Mouse (Mus musculus) limb, embryonic 14.5 days (tissue): ENCODE data around the gene Tnfrsf1a. TPM values are rescaled to one million over a fixed set of nuclear protein-coding genes. Genes with fewer than 3 reads are reported as not detected.

Experiments used
- ATAC-seq: fragments of 200-750 bp; cut with Nextera tagmentation; 2 replicates; pipeline ENCODE4 v1.8.0; 2017; ENCODE audit warnings: low read depth, moderate number of reproducible peaks, moderate TSS enrichment; ENCODE audit not compliant: low FRiP score
- DNase-seq: peaks from one replicate; pipeline ENCODE4 v3.0.0-alpha.2; 2015; ENCODE audit warnings: low spot score
- H3K27ac ChIP-seq: fragments of 300-500 bp; sonication (generic); replicated peaks from 2 replicates; pipeline ENCODE4 v1.5.1; 2014; ENCODE audit warnings: low read depth, mild to moderate bottlenecking, low read length, moderate library complexity, mixed read lengths
- H3K27me3 ChIP-seq: fragments of 300-500 bp; sonication (generic); 2 replicates; pipeline ENCODE4 v1.6.1; 2014; ENCODE audit warnings: low read length, mixed read lengths; ENCODE audit not compliant: control insufficient read depth, insufficient read depth
- H3K36me3 ChIP-seq: fragments of 300-500 bp; sonication (generic); 2 replicates; pipeline ENCODE4 v1.6.1; 2014; ENCODE audit warnings: mild to moderate bottlenecking, low read length, moderate library complexity, mixed read lengths; ENCODE audit not compliant: control insufficient read depth, insufficient read depth
- H3K4me1 ChIP-seq: fragments of 300-500 bp; sonication (generic); 2 replicates; pipeline ENCODE4 v1.6.1; 2014; ENCODE audit warnings: antibody characterized with exemption, low read length, mixed read lengths; ENCODE audit not compliant: control insufficient read depth, insufficient read depth
- H3K4me2 ChIP-seq: fragments of 300-500 bp; sonication (generic); replicated peaks from 2 replicates; pipeline ENCODE4 v1.6.1; 2014; ENCODE audit warnings: low read depth, mild to moderate bottlenecking, low read length, moderate library complexity; ENCODE audit not compliant: severe bottlenecking
- H3K4me3 ChIP-seq: fragments of 300-500 bp; sonication (generic); replicated peaks from 2 replicates; pipeline ENCODE4 v1.5.1; 2014; ENCODE audit warnings: low read length
- H3K9ac ChIP-seq: fragments of 300-500 bp; sonication (generic); 2 replicates; pipeline ENCODE4 v1.6.1; 2014; ENCODE audit warnings: mild to moderate bottlenecking, low read depth, low read length, moderate library complexity; ENCODE audit not compliant: severe bottlenecking
- H3K9me3 ChIP-seq: fragments of 300-500 bp; sonication (generic); 2 replicates; pipeline ENCODE4 v1.6.1; 2016; ENCODE audit warnings: low read length; ENCODE audit not compliant: control insufficient read depth
- POLR2A ChIP-seq: fragments of 200-500 bp; IDR thresholded peaks from 2 replicates; pipeline ENCODE4 v1.8.0; 2012; ENCODE audit warnings: inconsistent platforms, mild to moderate bottlenecking, moderate library complexity, borderline replicate concordance; ENCODE audit not compliant: insufficient read depth, insufficient read length; ENCODE audit errors: extremely low read depth
- WGBS: fragments of 180-500 bp; shearing (Covaris S2); extraction: QIAGEN DNeasy Blood & Tissue Kit; methylation state at CpG from one replicate; pipeline ENCODE4 v1.1.7; 2014; 5-methylcytosine and 5-hydroxymethylcytosine counted together
- polyA plus RNA-seq, 2 experiments: library from polyadenylated mRNA; depleted of rRNA in 1 of 2; stranded (reverse) in 1 of 2; unstranded in 1 of 2; fragments of >200 nt; fragmentation: Nextera tagmentation in 1 of 2; extraction: Ambion mirVana in 1 of 2; gene quantifications; 2 replicates each; pipeline versions ENCODE4 v1.2.1 to v1.2.3; 2012 to 2014

Gene Tnfrsf1a
- polyA plus RNA-seq, 2 experiments, result 85.6 to 88.8 TPM

- DNase-seq (no peak), ATAC-seq (no peak)
- TF ChIP-seq POLR2A, result no peak
- H3K36me3 ChIP-seq, result no peaks in the 10 kb centered on the region
- H3K4me2 ChIP-seq, result no peak overlapping the region
- 63% methylated on average over 6 of the region's 6 CpGs for WGBS
- peaks cover 36% of the 10 kb centered on the region for H3K27me3 ChIP-seq
- no peak overlapping the region for H3K4me3 ChIP-seq
- no peaks in the 10 kb centered on the region for H3K4me1 ChIP-seq
- no peak overlapping the region for H3K27ac ChIP-seq
- no peaks in the 10 kb centered on the region for H3K9me3 ChIP-seq
- H3K9ac ChIP-seq, result no peak overlapping the region
These were observed 25.6 kb upstream of the Tnfrsf1a start for GRCm38 (mm10) chr6:125323547-125323946.

- H3K4me3 ChIP-seq, result no peak overlapping the region
- no peak overlapping the region for H3K4me2 ChIP-seq
- no peak for ATAC-seq
- peaks cover 27% of the 10 kb centered on the region for H3K27me3 ChIP-seq
- H3K27ac ChIP-seq, result no peak overlapping the region
- no peaks in the 10 kb centered on the region for H3K36me3 ChIP-seq
- TF ChIP-seq POLR2A, result no peak
- no peak overlapping the region for H3K9ac ChIP-seq
- DNase-seq, result no peak
- WGBS, result 80% methylated on average over 6 of the region's 6 CpGs
- no peaks in the 10 kb centered on the region for H3K9me3 ChIP-seq
- peaks cover 4% of the 10 kb centered on the region for H3K4me1 ChIP-seq
These were observed 23.8 kb upstream of the Tnfrsf1a start for GRCm38 (mm10) chr6:125325337-125325736.

- no peak overlapping the region for H3K27ac ChIP-seq
- no peak for ATAC-seq
- H3K4me2 ChIP-seq, result no peak overlapping the region
- H3K4me1 ChIP-seq, result peaks cover 8% of the 10 kb centered on the region
- 73% methylated on average over 5 of the region's 5 CpGs for WGBS
- TF ChIP-seq POLR2A, result no peak
- H3K27me3 ChIP-seq, result no peaks in the 10 kb centered on the region
- no peaks in the 10 kb centered on the region for H3K9me3 ChIP-seq
- DNase-seq, result no peak
- no peak overlapping the region for H3K9ac ChIP-seq
- H3K4me3 ChIP-seq, result no peak overlapping the region
- no peaks in the 10 kb centered on the region for H3K36me3 ChIP-seq
These were observed 20.9 kb upstream of the Tnfrsf1a start for GRCm38 (mm10) chr6:125328243-125328642.

- peak overlapping the region; percentile 57 for H3K4me3 ChIP-seq
- H3K9ac ChIP-seq, result peak overlapping the region; percentile 57
- ATAC-seq, result peak; percentile 83
- no peaks in the 10 kb centered on the region for H3K36me3 ChIP-seq
- DNase-seq, result peak; percentile 91
- peaks cover 8% of the 10 kb centered on the region for H3K4me1 ChIP-seq
- no peaks in the 10 kb centered on the region for H3K9me3 ChIP-seq
- no peaks in the 10 kb centered on the region for H3K27me3 ChIP-seq
- TF ChIP-seq POLR2A, result peak; percentile 52; the same call in 1 of the 2 replicates
- peak overlapping the region; percentile 87 for H3K4me2 ChIP-seq
- 2% methylated on average over 39 of the region's 39 CpGs for WGBS
- no peak overlapping the region for H3K27ac ChIP-seq
These were observed 18.4 kb upstream of the Tnfrsf1a start for GRCm38 (mm10) chr6:125330626-125331326.

GRCm38 (mm10) chr6:125333112-125333899 is 15.9 kb upstream of the Tnfrsf1a start:
- ATAC-seq (no peak), DNase-seq (no peak)
- Histone ChIP-seq H3K27me3 (no peaks in the 10 kb centered on the region), H3K9me3 (no peaks in the 10 kb centered on the region), H3K4me3 (no peak overlapping the region), H3K27ac (no peak overlapping the region), H3K4me1 (peaks cover 8% of the 10 kb centered on the region), H3K9ac (no peak overlapping the region), H3K36me3 (no peaks in the 10 kb centered on the region), H3K4me2 (no peak overlapping the region)
- no peak for TF ChIP-seq POLR2A
- WGBS, result 77% methylated on average over 14 of the region's 14 CpGs
